Mouse (Mus musculus): ENCODE results near the gene Cuedc2. TPM values are rescaled to one million over a fixed set of nuclear protein-coding genes. Genes with fewer than 3 reads are reported as not detected.

Gene Cuedc2
- total and polyA plus RNA-seq, 2 experiments from 2014 or later, result 134 to 326 TPM

DNA sequence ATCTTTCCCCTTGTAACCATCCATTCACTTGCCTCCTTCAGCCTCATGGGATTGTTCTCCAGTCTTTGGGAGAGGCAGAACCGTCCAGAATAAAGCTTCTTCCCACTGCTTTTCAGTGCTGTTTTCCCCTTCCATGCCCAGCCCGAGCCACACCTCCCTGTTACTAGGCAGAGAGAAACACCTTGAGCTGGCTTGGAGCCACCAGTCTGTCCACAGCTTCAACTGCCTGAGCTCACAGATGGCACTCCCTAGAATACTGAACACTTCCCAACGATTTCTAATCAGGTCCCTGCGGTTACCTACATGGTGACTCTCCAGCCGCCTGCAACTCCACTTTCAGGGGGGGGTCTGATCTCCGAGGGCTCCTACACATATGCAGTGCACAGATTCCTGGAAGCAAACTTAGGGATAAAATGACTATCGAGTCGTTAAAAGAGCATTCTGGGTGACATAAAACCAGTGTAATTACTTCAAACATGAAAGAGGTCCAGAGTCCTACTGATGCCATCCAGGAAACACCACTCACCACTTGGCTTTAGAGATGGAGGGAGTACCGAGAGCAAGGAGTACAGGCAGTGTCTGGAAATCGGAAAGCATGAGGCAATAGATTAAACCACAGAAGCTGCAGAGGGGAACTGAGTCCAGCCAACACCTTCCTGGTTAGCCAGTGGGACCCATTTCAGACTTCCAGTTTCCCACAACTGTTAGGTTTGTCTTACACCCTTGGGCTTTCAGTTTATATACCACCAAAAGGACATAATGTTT is 11.8 kb upstream of the Cuedc2 start, which contains the start of gene 2310034G01Rik:
TSS of gene 2310034G01Rik (minus strand) at position 135 of the 765 bp plus-strand sequence.
- no peaks in the 10 kb centered on the region for H3K36me3 ChIP-seq (ENCODE audit: insufficient read depth, low read length)
- H3K4me2 ChIP-seq (ENCODE audit: low read depth, low read length), result peak within 1 kb of the TSS; percentile 91
- no peaks in the 10 kb centered on the region for H3K27me3 ChIP-seq (ENCODE audit: insufficient read depth, low read length)
- H3K4me1 ChIP-seq (ENCODE audit: insufficient read depth, low read length), result no peaks in the 10 kb centered on the region; the same call in 1 of the 2 replicates
- peak within 1 kb of the TSS; percentile 94 for H3K27ac ChIP-seq
- no peaks in the 10 kb centered on the region for H3K9me3 ChIP-seq (ENCODE audit: low read length)
- WGBS, result 53% methylated on average over 10 of the region's 10 CpGs
- no peak for TF ChIP-seq CTCF (IDR thresholded peaks at IDR 0.05; ENCODE audit: low read depth)
- H3K9ac ChIP-seq (replicated peaks; ENCODE audit: low read length), result peak within 1 kb of the TSS; percentile 87
- peak within 1 kb of the TSS; percentile 67 for H3K4me3 ChIP-seq (ENCODE audit: low read length)
- ATAC-seq, result no peak
- DNase-seq (ENCODE audit: low spot score), result no peak

DNA sequence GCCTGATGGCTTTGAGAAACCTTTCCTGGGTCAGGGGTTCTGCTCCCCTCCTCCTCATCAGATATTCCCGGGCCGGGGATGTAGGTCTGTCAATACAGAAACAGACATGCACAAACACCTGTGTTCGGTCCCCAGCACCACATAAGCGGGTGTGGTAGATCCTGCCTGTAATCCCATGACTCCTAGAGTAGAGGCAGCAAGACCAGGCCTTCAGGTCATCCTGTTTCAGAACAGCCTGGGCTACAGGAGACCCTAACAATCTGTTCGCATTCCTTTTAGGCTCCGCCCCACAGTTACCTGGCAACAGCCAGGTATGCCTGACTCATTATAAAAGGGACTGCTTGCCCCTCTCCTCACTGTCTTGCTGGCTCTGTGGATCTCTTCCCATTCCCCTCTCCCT is 11.0 kb upstream of the Cuedc2 start:
- Histone ChIP-seq H3K27ac (peak overlapping the region; percentile 94; the same call in 1 of the 2 replicates), H3K27me3 (ENCODE audit: insufficient read depth, low read length) (no peaks in the 10 kb centered on the region), H3K36me3 (ENCODE audit: insufficient read depth, low read length) (no peaks in the 10 kb centered on the region), H3K4me1 (ENCODE audit: insufficient read depth, low read length) (no peaks in the 10 kb centered on the region; the same call in 1 of the 2 replicates), H3K4me3 (ENCODE audit: low read length) (peak overlapping the region; percentile 67), H3K9ac (replicated peaks; ENCODE audit: low read length) (peak overlapping the region; percentile 87), H3K9me3 (ENCODE audit: low read length) (no peaks in the 10 kb centered on the region), H3K4me2 (ENCODE audit: low read depth, low read length) (peak overlapping the region; percentile 91)
- 29% methylated on average over 6 of the region's 6 CpGs for WGBS
- 0 out of 2 replicates have a peak, but pooled peaks have one; percentile 2 for ATAC-seq
- no peak for TF ChIP-seq CTCF (IDR thresholded peaks at IDR 0.05; ENCODE audit: low read depth)
- no peak for DNase-seq (ENCODE audit: low spot score)

DNA sequence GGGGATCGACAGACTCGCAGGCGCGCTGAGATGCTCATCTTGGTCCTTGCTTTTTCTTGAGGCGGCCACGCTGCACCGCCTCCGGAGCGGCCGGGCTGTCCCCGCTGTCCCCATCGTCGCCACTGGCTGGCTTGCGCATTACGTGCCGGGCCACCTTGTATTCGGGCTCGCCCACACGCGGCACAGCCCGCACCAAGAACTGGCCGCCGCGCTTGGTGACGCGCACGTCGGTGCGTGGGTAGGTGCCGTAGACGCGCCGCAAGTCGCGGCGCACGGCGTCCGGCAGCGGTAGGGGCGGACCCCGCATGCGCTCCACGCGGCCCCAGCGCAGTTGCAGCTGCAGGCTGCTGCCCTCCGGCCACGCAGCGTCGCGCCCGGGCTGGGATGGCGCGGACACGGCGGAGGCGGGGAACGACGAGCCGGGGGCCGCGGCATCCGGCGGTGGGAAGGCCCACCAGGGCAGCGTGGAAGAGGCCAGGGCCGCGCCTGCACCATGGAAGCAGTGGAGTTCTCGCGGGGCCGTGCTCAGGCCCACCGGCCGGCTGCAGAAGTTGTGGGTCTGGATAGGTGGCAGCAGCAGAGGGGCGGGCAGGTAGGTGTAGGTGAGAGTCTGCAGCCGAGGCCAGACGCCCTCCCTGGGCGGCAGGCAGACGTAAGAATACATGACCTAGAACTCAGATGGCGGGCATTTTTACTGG is 10.4 kb upstream of the Cuedc2 start:
- under 1% methylated on average over 75 of the region's 78 CpGs for WGBS
- peak overlapping the region; percentile 94 for H3K27ac ChIP-seq
- peak; percentile 96 for ATAC-seq

DNA sequence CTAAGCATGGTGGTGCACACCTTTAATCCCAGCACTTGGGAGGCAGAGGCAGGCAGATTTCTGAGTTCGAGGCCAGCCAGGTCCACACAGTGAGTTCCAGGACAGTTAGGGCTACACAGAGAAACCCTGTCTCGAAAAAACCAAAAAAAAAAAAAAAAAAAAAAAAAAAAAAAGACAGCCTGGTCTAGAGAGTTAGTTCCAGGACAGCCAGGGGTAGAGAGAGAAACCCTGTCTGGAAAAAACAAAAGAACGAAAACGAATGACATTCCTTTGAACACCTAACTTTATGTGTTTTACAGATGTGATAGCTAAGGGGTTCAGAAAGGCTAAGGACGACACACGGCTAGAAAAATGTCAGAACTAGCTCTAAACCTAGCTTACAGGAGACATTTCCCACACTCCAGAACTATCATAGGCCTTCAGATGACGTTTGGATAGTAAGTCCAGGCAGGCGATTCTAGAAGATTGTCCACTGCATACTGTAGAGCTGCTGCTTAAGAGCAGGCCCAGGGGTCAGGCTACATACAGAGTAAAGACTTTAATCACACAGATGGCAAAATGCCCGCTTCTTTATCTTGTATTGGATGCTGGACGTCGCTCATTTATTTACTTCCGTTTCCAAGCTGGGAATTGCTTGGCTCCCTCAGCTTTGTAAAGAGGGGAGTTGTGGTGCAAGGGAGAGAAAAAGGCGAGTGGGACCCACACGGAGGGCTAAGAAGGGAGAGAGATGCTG is 9.6 kb upstream of the Cuedc2 start:
- ATAC-seq (peak; percentile 34), DNase-seq (ENCODE audit: low spot score) (peak; percentile 63)
- Histone ChIP-seq H3K9ac (replicated peaks; ENCODE audit: low read length) (peak overlapping the region; percentile 87), H3K4me1 (ENCODE audit: insufficient read depth, low read length) (no peaks in the 10 kb centered on the region; the same call in 1 of the 2 replicates), H3K9me3 (ENCODE audit: low read length) (no peaks in the 10 kb centered on the region), H3K36me3 (ENCODE audit: insufficient read depth, low read length) (no peaks in the 10 kb centered on the region), H3K27ac (peak overlapping the region; percentile 94), H3K27me3 (ENCODE audit: insufficient read depth, low read length) (no peaks in the 10 kb centered on the region), H3K4me3 (ENCODE audit: low read length) (peak overlapping the region; percentile 67), H3K4me2 (ENCODE audit: low read depth, low read length) (peak overlapping the region; percentile 91)
- no peak for TF ChIP-seq CTCF (IDR thresholded peaks at IDR 0.05; ENCODE audit: low read depth)
- WGBS, result 26% methylated on average over 14 of the region's 14 CpGs

More for the DNA sequence above, 10.4 kb upstream of the Cuedc2 start:
- no peaks in the 10 kb centered on the region for H3K27me3 ChIP-seq (ENCODE audit: insufficient read depth, low read length)
- H3K4me1 ChIP-seq (ENCODE audit: insufficient read depth, low read length), result no peaks in the 10 kb centered on the region; the same call in 1 of the 2 replicates
- H3K9ac ChIP-seq (replicated peaks; ENCODE audit: low read length), result peak overlapping the region; percentile 87
- peak overlapping the region; percentile 67 for H3K4me3 ChIP-seq (ENCODE audit: low read length)
- peak; percentile 22; the same call in 1 of the 2 replicates for TF ChIP-seq CTCF (IDR thresholded peaks at IDR 0.05; ENCODE audit: low read depth)
- H3K9me3 ChIP-seq (ENCODE audit: low read length), result no peaks in the 10 kb centered on the region
- no peaks in the 10 kb centered on the region for H3K36me3 ChIP-seq (ENCODE audit: insufficient read depth, low read length)
- peak overlapping the region; percentile 91 for H3K4me2 ChIP-seq (ENCODE audit: low read depth, low read length)
- DNase-seq (ENCODE audit: low spot score), result peak; percentile 96

DNA sequence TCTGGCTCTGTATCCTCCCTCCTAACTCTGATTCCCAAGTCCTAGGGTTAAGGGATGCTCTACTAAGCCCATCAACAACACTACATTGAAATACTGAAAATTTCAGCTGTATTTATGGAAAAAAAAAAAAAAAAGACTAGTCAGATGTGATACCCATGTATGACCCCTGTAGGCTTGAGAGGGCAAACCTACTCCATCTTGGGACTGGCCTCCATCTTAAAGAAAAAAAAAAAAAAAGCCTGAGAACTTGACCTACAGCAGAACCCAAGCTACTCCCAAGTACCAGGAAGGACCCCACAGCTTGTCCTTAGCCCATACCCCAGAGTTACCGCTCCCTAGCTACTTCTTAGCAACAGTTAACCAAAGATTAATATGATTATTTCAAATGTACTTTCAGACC is 8.6 kb upstream of the Cuedc2 start:
- no peak overlapping the region for H3K4me2 ChIP-seq (ENCODE audit: low read depth, low read length)
- no peak overlapping the region for H3K9ac ChIP-seq (replicated peaks; ENCODE audit: low read length)
- no peaks in the 10 kb centered on the region for H3K9me3 ChIP-seq (ENCODE audit: low read length)
- H3K4me3 ChIP-seq (ENCODE audit: low read length), result no peak overlapping the region
- ATAC-seq (no peak), DNase-seq (ENCODE audit: low spot score) (no peak)
- WGBS, result 100% methylated on average over 1 of the region's 1 CpGs
- no peaks in the 10 kb centered on the region; the same call in 1 of the 2 replicates for H3K4me1 ChIP-seq (ENCODE audit: insufficient read depth, low read length)
- no peak for TF ChIP-seq CTCF (IDR thresholded peaks at IDR 0.05; ENCODE audit: low read depth)
- no peak overlapping the region for H3K27ac ChIP-seq
- no peaks in the 10 kb centered on the region for H3K27me3 ChIP-seq (ENCODE audit: insufficient read depth, low read length)
- no peaks in the 10 kb centered on the region for H3K36me3 ChIP-seq (ENCODE audit: insufficient read depth, low read length)

DNA sequence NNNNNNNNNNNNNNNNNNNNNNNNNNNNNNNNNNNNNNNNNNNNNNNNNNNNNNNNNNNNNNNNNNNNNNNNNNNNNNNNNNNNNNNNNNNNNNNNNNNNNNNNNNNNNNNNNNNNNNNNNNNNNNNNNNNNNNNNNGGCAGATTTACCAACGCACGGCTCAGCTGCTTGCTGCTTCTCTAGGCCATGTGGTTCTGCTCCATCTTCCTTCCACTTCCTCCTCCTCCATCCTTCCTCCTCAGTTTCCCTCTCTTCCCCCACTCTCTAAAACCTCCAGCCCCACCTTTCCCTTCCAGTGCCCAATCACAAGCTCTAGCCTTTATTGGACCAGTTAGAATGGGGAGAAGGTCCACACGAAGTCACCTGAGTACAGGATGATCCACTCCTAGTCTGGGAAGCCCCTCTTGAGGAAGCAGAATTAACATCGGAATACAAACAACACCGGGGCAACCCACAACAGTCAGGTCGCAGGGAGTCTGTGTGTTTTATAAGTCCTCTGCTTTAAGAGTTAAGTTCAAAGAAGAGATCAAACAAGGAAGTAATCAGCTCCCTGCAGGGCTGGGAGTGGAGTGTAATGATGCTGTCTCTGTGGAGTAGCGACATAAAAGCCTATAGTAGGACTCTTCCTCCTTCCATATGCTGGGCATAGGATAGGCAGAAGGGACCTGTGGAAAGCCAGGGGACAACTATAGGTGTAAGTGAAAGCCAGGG is 6.4 kb upstream of the Cuedc2 start:
- ATAC-seq (no peak), DNase-seq (ENCODE audit: low spot score) (no peak)
- Histone ChIP-seq H3K9me3 (ENCODE audit: low read length) (no peaks in the 10 kb centered on the region), H3K27me3 (ENCODE audit: insufficient read depth, low read length) (no peaks in the 10 kb centered on the region), H3K4me3 (ENCODE audit: low read length) (no peak overlapping the region), H3K36me3 (ENCODE audit: insufficient read depth, low read length) (no peaks in the 10 kb centered on the region), H3K4me1 (ENCODE audit: insufficient read depth, low read length) (no peaks in the 10 kb centered on the region; the same call in 1 of the 2 replicates), H3K4me2 (ENCODE audit: low read depth, low read length) (no peak overlapping the region), H3K9ac (replicated peaks; ENCODE audit: low read length) (no peak overlapping the region), H3K27ac (no peak overlapping the region)
- 18% methylated on average over 7 of the region's 7 CpGs for WGBS
- no peak for TF ChIP-seq CTCF (IDR thresholded peaks at IDR 0.05; ENCODE audit: low read depth)
